Mouse (Mus musculus) stomach, postnatal 0 days (tissue): ENCODE results near the gene Copg2. TPM values are rescaled to one million over a fixed set of nuclear protein-coding genes. Genes with fewer than 3 reads are reported as not detected.
A peak's percentile ranks its signal among the peaks of the same experiment; 100 is the strongest.

Source experiments
- ATAC-seq: fragments of 200-750 bp; cut with Nextera tagmentation; 2 replicates; pipeline ENCODE4 v1.8.0; 2017; ENCODE audit not compliant: low FRiP score, low TSS enrichment
- DNase-seq: peaks from one replicate; pipeline ENCODE4 v3.0.0-alpha.2; 2016; ENCODE audit warnings: low spot score
- H3K27ac ChIP-seq: fragments of 300-500 bp; sonication (generic); replicated peaks from 2 replicates; pipeline ENCODE4 v1.5.1; 2014; ENCODE audit warnings: mild to moderate bottlenecking, control low read depth
- H3K27me3 ChIP-seq: fragments of 300-500 bp; sonication (generic); 2 replicates; pipeline ENCODE4 v1.6.1; 2014; ENCODE audit warnings: low read length; ENCODE audit not compliant: control insufficient read depth, insufficient read depth
- H3K36me3 ChIP-seq: fragments of 300-500 bp; sonication (generic); 2 replicates; pipeline ENCODE4 v1.6.1; 2014; ENCODE audit warnings: low read length, mixed read lengths; ENCODE audit not compliant: control insufficient read depth, insufficient read depth
- H3K4me1 ChIP-seq: fragments of 300-500 bp; sonication (generic); replicated peaks from 2 replicates; pipeline ENCODE4 v1.6.1; 2014; ENCODE audit warnings: antibody characterized with exemption; ENCODE audit not compliant: control insufficient read depth, insufficient read depth
- H3K4me2 ChIP-seq: fragments of 300-500 bp; sonication (generic); replicated peaks from 2 replicates; pipeline ENCODE4 v1.6.1; 2014; ENCODE audit warnings: low read depth, mild to moderate bottlenecking, control low read depth, moderate library complexity
- H3K4me3 ChIP-seq: fragments of 300-500 bp; sonication (generic); 2 replicates; pipeline ENCODE4 v1.5.1; 2014; ENCODE audit warnings: low read depth, low read length, control low read depth
- H3K9ac ChIP-seq: fragments of 300-500 bp; sonication (generic); 2 replicates; pipeline ENCODE4 v1.6.1; 2014; ENCODE audit warnings: mild to moderate bottlenecking, low read length, control low read depth, mixed read lengths
- H3K9me3 ChIP-seq: fragments of 300-500 bp; sonication (generic); 2 replicates; pipeline ENCODE4 v1.6.1; 2016; ENCODE audit warnings: low read length; ENCODE audit not compliant: control insufficient read depth
- CTCF ChIP-seq: IDR thresholded peaks from 2 replicates; pipeline ENCODE4 v1.5.1; 2016; ENCODE audit warnings: antibody characterized with exemption, low read depth, mild to moderate bottlenecking, moderate library complexity
- EP300 ChIP-seq: optimal IDR thresholded peaks from 2 replicates; pipeline ENCODE3; 2016; ENCODE audit warnings: antibody characterized with exemption
- WGBS: fragments of 180-500 bp; shearing (Covaris S2); extraction: QIAGEN DNeasy Blood & Tissue Kit; methylation state at CpG from one replicate; pipeline ENCODE4 v1.1.7; 2014; 5-methylcytosine and 5-hydroxymethylcytosine counted together
- polyA plus RNA-seq: library from polyadenylated mRNA; unstranded; fragments of >200 nt; fragmentation: Nextera tagmentation; extraction: Ambion mirVana; gene quantifications from 2 replicates; pipeline ENCODE4 v1.2.1, GENCODE M21; 2015

Gene Copg2
- polyA plus RNA-seq, 1 experiment from 2014 or later: 15.4 TPM

DNA sequence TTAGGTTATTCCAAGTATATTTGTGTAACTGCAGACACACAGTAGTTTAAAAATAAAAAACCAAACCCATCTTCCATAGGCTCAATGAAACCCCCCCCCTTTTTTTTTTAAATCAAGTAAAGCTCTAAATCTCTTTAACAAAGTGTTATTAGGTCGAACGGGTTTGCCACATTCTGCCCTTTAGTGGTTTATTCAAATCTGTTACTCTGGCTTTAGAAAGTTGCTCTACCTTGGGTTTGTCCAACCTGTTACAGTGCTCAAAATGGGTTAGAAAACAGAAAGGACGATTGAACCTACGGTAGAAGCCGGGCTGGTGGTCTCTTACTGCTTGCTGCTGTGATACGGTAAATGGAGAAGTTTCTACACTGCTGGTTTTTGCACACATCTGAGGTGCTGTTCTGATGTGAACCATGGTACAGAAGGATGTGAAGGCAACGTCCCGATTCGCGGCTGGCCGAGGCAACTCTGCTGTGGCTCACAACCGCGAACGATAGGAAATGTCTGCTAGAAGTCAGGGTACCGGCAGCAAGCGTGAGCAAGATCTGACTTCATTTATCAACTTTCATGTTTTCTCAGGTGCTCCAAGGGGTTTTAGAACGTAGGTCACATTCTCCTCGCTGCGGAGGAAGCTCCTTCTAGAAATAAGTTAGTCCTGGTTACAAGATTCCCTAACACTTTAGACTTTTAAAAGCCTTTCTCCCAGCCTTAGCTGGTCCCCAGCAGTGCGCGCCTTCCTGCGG is 161.4 kb downstream of the Copg2 start:
- H3K4me3 ChIP-seq: peak overlapping the region; percentile 10; the same call in 1 of the 2 replicates
- 49% methylated on average over 22 of the region's 22 CpGs for WGBS

GRCm38 (mm10) chr6:30734465-30734864 is 162.1 kb downstream of the Copg2 start:
- no peaks in the 10 kb centered on the region for H3K4me1 ChIP-seq
- H3K4me2 ChIP-seq: no peak overlapping the region
- 57% methylated on average over 6 of the region's 6 CpGs for WGBS
- H3K4me3 ChIP-seq: no peak overlapping the region
- no peak for DNase-seq
- H3K9me3 ChIP-seq: peaks cover 11% of the 10 kb centered on the region; the same call in 1 of the 2 replicates
- no peak overlapping the region for H3K27ac ChIP-seq
- ATAC-seq: no peak
- H3K9ac ChIP-seq: no peak overlapping the region
- H3K27me3 ChIP-seq: no peaks in the 10 kb centered on the region
- TF ChIP-seq CTCF (no peak), EP300 (no peak)
- H3K36me3 ChIP-seq: no peaks in the 10 kb centered on the region

More for the DNA sequence above, 161.4 kb downstream of the Copg2 start:
- ATAC-seq (no peak), DNase-seq (no peak)
- Histone ChIP-seq H3K9ac (peak overlapping the region; percentile 35; the same call in 1 of the 2 replicates), H3K27me3 (no peaks in the 10 kb centered on the region), H3K4me1 (no peaks in the 10 kb centered on the region), H3K27ac (peak overlapping the region; percentile 45), H3K9me3 (peaks cover 11% of the 10 kb centered on the region; the same call in 1 of the 2 replicates), H3K36me3 (no peaks in the 10 kb centered on the region), H3K4me2 (peak overlapping the region; percentile 29; the same call in 1 of the 2 replicates)
- TF ChIP-seq CTCF (no peak), EP300 (no peak)

DNA sequence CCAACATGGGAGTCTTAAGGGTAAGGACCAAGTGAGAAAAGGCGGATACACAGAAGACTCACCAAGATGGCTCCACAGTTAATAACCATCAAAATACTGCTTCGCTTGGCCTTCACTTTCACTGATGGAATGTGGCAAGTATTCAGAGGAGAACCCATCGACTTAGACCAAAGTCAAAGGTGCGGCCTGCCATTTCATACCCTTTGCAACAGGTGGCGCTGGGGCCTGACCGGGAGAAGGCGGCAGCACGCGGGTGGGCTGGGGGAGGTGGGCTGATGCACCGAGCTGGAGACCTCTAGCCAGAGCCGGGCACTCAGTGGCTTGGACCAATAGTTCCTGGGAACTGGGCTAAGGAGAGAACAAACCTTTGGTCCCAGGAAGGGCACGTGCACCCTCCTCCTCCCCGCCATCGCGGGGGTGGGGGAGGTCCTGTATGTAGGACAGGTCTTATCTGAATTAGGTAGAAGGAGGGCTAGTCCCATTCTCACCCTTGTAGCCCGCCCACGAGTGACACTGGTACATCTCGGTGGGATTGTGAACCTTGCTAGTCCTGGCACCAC is 163.9 kb downstream of the Copg2 start:
- no peak for DNase-seq
- Histone ChIP-seq H3K9me3 (peaks cover 7% of the 10 kb centered on the region; the same call in 1 of the 2 replicates), H3K36me3 (no peaks in the 10 kb centered on the region), H3K4me3 (no peak overlapping the region), H3K4me2 (no peak overlapping the region), H3K9ac (no peak overlapping the region), H3K27ac (no peak overlapping the region), H3K4me1 (no peaks in the 10 kb centered on the region), H3K27me3 (no peaks in the 10 kb centered on the region)
- 49% methylated on average over 18 of the region's 18 CpGs for WGBS
- no peak for ATAC-seq
- TF ChIP-seq CTCF: peak; percentile 12; the same call in 1 of the 2 replicates
- TF ChIP-seq EP300: no peak

- no peaks in the 10 kb centered on the region for H3K36me3 ChIP-seq
- peak; percentile 21; the same call in 1 of the 2 replicates for ATAC-seq
- DNase-seq: no peak
- 0 out of 2 replicates have a peak overlapping the region, but pooled peaks have one; percentile 30 for H3K27ac ChIP-seq
- TF ChIP-seq CTCF: no peak
- WGBS: 32% methylated on average over 12 of the region's 12 CpGs
- H3K9ac ChIP-seq: no peak overlapping the region
- no peaks in the 10 kb centered on the region for H3K4me1 ChIP-seq
- H3K9me3 ChIP-seq: no peaks in the 10 kb centered on the region; the same call in 1 of the 2 replicates
- no peak overlapping the region for H3K4me3 ChIP-seq
- no peak overlapping the region for H3K4me2 ChIP-seq
- no peaks in the 10 kb centered on the region for H3K27me3 ChIP-seq
Measured at GRCm38 (mm10) chr6:30730301-30730971, 166.2 kb downstream of the Copg2 start.

DNA sequence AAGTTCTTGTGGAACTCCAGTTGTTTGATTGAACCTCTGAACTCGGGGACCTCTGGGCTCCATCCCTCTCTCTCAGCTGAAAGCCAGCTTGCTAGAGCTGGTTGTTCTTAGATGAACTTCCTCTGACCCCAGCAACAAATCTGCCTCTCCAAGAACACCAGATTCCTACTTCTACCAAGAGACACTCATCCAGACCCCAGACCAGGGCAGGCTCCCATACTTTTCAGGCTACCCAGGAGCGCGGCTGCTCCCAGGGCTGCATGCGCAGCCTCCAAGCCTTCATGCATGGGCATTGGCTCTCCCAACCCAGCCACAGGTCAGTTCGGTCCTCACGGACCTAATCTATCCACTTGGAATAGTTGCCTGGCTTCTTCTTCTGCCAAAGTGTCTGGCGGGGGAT is 173.3 kb downstream of the Copg2 start, which contains the start of gene Mest:
Gene Mest (plus strand): TSS at position 217 of the 400 bp plus-strand sequence.
- ATAC-seq: no peak
- H3K27me3 ChIP-seq: no peaks in the 10 kb centered on the region
- WGBS: 64% methylated on average over 7 of the region's 7 CpGs
- no peak within 1 kb of the TSS for H3K27ac ChIP-seq
- DNase-seq: no peak
- no peak within 1 kb of the TSS for H3K4me2 ChIP-seq
- H3K36me3 ChIP-seq: no peaks in the 10 kb centered on the region
- H3K9me3 ChIP-seq: no peaks in the 10 kb centered on the region
- H3K9ac ChIP-seq: no peak within 1 kb of the TSS
- H3K4me1 ChIP-seq: peaks cover 4% of the 10 kb centered on the region; the same call in 1 of the 2 replicates
- H3K4me3 ChIP-seq: no peak within 1 kb of the TSS
- no peak for TF ChIP-seq CTCF
- TF ChIP-seq EP300: no peak
